Mouse (Mus musculus): ENCODE results near the gene Lrrc3. TPM values are rescaled to one million over a fixed set of nuclear protein-coding genes. Genes with fewer than 3 reads are reported as not detected.

Lrrc3 gene
- total and polyA plus RNA-seq, 3 experiments = not detected

DNA sequence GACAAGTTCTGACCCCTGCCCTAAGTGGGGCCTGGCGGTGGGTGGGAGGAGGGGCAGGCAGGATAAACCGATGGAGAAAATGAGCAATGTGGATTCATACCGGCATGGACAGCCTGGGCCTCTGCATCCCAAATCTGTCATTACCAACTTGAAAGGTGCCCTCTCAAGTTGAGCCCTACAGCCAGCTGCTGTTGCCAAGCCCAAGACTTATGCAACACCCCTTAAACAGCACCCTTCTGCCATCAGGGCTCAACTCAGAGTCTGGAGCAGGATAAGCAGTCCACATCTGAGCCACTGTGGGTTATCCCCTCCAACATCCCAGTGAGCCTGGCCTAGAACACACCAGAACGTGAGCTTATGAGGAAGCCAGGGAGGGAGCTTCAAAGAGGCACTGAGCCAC lies 11.0 kb upstream of the Lrrc3 start:
- Histone ChIP-seq H3K9me3 (replicated peaks; ENCODE audit: low read length) (no peaks in the 10 kb centered on the region), H3K27ac (ENCODE audit: insufficient read depth, low read depth) (no peak overlapping the region), H3K79me2 (replicated peaks; ENCODE audit: control insufficient read depth, extremely low read depth, insufficient read depth, poor library complexity, severe bottlenecking) (no peaks in the 10 kb centered on the region), H3K4me3 (replicated peaks in 1 of 3; ENCODE audit: low read depth in 2 of 3, low read length in 2 of 3, poor library complexity in 1 of 3) (no peak overlapping the region), H3K4me1 (ENCODE audit: control insufficient read depth in 1 of 2, insufficient read depth in 2 of 2) (peaks cover 7 to 10% of the 10 kb centered on the region in 2 experiments; a peak in 3 of 4 replicates), H3K9ac (ENCODE audit: insufficient read depth, low read depth) (no peak overlapping the region), H3K4me2 (ENCODE audit: insufficient read depth, low read depth, poor library complexity, severe bottlenecking) (no peak overlapping the region), H3K36me3 (replicated peaks in 1 of 2; ENCODE audit: control insufficient read depth in 1 of 2, insufficient read depth in 1 of 2, low read length in 1 of 2) (no peaks in the 10 kb centered on the region), H3K27me3 (replicated peaks) (peaks cover 88% of the 10 kb centered on the region)
- dilution Hi-C loops (cut with MboI; ENCODE audit: extremely low pct_ligation_motif_present, extremely low pct_unique_long_range_greater_than_20kb, low sequenced_read_pairs) (no loop called here), in situ Hi-C loops (cut with MboI; ENCODE audit: low pct_ligation_motif_present, low pct_unique_long_range_greater_than_20kb, low sequenced_read_pairs) (no loop called here)
- no peak for TF ChIP-seq ZNF384 (IDR thresholded peaks at IDR 0.05; ENCODE audit: low read depth, low read length)
- no peak for DNase-seq (ENCODE audit: extremely low read depth)

DNA sequence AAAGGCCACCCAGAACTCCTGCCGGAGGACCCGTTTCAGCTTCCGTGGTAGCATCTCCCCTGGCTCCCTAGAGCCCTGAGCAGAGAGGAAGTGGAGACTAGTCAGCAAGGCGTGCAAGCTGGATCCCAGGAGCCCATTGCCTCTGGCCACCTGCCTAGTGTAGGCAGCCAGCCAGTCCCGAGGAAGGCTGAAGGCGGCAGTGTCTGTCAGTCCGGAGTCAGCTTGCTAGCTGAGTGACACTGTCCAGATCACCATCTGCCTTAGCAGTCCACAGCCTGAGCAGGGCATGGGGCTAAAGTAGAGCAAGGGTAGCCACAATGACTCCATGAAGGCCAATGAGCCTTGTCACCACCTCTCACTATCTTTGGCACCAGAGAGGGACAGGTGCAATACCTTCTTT lies 10.3 kb upstream of the Lrrc3 start:
- no peak overlapping the region for H3K4me3 ChIP-seq (replicated peaks in 1 of 3; ENCODE audit: low read depth in 2 of 3, low read length in 2 of 3, poor library complexity in 1 of 3)
- TF ChIP-seq MAFK (IDR thresholded peaks at IDR 0.05; ENCODE audit: insufficient replicate concordance, low read length) (no peak), POLR2AphosphoS2 (IDR thresholded peaks at IDR 0.05; ENCODE audit: low read depth, low read length) (no peak), HCFC1 (IDR thresholded peaks at IDR 0.05; ENCODE audit: low read depth, low read length) (no peak), MAZ (IDR thresholded peaks at IDR 0.05; ENCODE audit: low read depth, low read length) (no peak), PAX5 (IDR thresholded peaks at IDR 0.05; ENCODE audit: low read length) (no peak), KAT2A (IDR thresholded peaks at IDR 0.05; ENCODE audit: insufficient replicate concordance, low read length) (no peak), MAX (IDR thresholded peaks at IDR 0.05; ENCODE audit: low read length) (no peak), ZNF384 (IDR thresholded peaks at IDR 0.05; ENCODE audit: low read depth, low read length) (no peak), RCOR1 (conservative IDR thresholded peaks at IDR 0.05; ENCODE audit: low read depth, low read length) (no peak), E2F4 (IDR thresholded peaks at IDR 0.05; ENCODE audit: insufficient replicate concordance, low read depth, low read length) (no peak), MEF2A (IDR thresholded peaks at IDR 0.05; ENCODE audit: borderline replicate concordance, low read depth, low read length) (no peak), CTCF (conservative IDR thresholded peaks at IDR 0.05 in 1 of 2, IDR thresholded peaks at IDR 0.05 in 1 of 2; ENCODE audit: low read depth in 2 of 2, low read length in 2 of 2) (no peak), ZC3H11A (IDR thresholded peaks at IDR 0.05; ENCODE audit: low read depth, low read length) (no peak), JUN (IDR thresholded peaks at IDR 0.05; ENCODE audit: insufficient read depth, low read depth, low read length) (no peak), SMC3 (IDR thresholded peaks at IDR 0.05; ENCODE audit: low read depth, low read length) (no peak), MXI1 (IDR thresholded peaks at IDR 0.05; ENCODE audit: low read depth, low read length) (no peak), UBTF (IDR thresholded peaks at IDR 0.05; ENCODE audit: low read depth, low read length) (no peak)
- no peaks in the 10 kb centered on the region for H3K36me3 ChIP-seq (replicated peaks in 1 of 2; ENCODE audit: control insufficient read depth in 1 of 2, insufficient read depth in 1 of 2, low read length in 1 of 2)
- peaks cover under 1 to 3% of the 10 kb centered on the region in 2 experiments; a peak in 2 of 4 replicates for H3K4me1 ChIP-seq (ENCODE audit: control insufficient read depth in 1 of 2, insufficient read depth in 2 of 2)
- H3K27me3 ChIP-seq (replicated peaks) = peaks cover 85% of the 10 kb centered on the region
- DNase-seq (ENCODE audit: extremely low read depth) = no peak
- H3K9me3 ChIP-seq (replicated peaks; ENCODE audit: low read length) = no peaks in the 10 kb centered on the region
- H3K27ac ChIP-seq (ENCODE audit: insufficient read depth, low read depth) = no peak overlapping the region
- H3K79me2 ChIP-seq (replicated peaks; ENCODE audit: control insufficient read depth, extremely low read depth, insufficient read depth, poor library complexity, severe bottlenecking) = no peaks in the 10 kb centered on the region
- no peak overlapping the region for H3K9ac ChIP-seq (ENCODE audit: insufficient read depth, low read depth)
- no peak overlapping the region for H3K4me2 ChIP-seq (ENCODE audit: insufficient read depth, low read depth, poor library complexity, severe bottlenecking)
- dilution Hi-C loops (cut with MboI; ENCODE audit: extremely low pct_ligation_motif_present, extremely low pct_unique_long_range_greater_than_20kb, low sequenced_read_pairs) (no loop called here), in situ Hi-C loops (cut with MboI; ENCODE audit: low pct_ligation_motif_present, low pct_unique_long_range_greater_than_20kb, low sequenced_read_pairs) (no loop called here)
